Mouse (Mus musculus): ENCODE results near the gene Pgap1.

GRCm38 (mm10) chr1:54545200-54545599, 12.3 kb downstream of the Pgap1 start:
- TF ChIP-seq POLR2A (IDR thresholded peaks at IDR 0.05; ENCODE audit: control insufficient read depth, extremely low read depth, insufficient read depth, low read length, poor library complexity) (no peak), CTCF (IDR thresholded peaks at IDR 0.05; ENCODE audit: borderline replicate concordance, control insufficient read depth, extremely low read depth, insufficient read depth, low read length, poor library complexity) (no peak)

Measured in thymus, adult 2 months (tissue).